ENCODE assay signal across 21 mouse cellular contexts in the genomic region with DNA sequence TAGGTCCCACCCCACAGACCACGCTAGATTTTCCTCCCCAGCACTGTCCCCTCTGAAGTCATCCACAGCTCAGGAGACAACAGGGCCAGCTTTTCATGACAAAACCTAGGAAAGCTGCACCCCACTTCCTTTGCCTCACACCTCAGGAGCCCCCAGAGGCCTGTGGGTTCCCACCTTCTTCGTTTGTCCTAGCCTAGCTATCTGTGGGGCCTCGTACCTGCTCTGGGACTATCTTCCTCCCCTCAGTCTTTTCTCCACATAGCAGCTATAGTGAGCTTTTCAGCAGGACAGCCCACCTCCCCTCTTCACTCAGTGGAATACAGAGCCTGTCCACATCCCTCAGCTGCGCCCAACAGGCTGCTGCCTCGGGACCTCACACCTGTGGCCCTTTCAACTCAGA. TPM values are rescaled to one million over a fixed set of nuclear protein-coding genes. Genes with fewer than 3 reads are reported as not detected.
DNase-seq lines count a peak whose midpoint lies in the region; ATAC-seq lines count a peak whose summit lies in the region.
"Had no signal": no experiment of that assay in that cellular context is flagged by ENCODE, and none has a peak within 500 bp of the region (broad histone marks: within the 10 kb centered on the region; RNA-seq: fewer than 3 reads in every experiment).

No protein-coding gene starts in this region.

- peaks cover 9% of the 10 kb centered on the region; the same call in 1 of the 2 replicates for H3K27me3 ChIP-seq in heart, embryonic 10.5 days (ENCODE audit: insufficient read depth, poor library complexity, severe bottlenecking)
- H3K27me3 ChIP-seq in heart, embryonic 11.5 days (ENCODE audit: control insufficient read depth, insufficient read depth, low read length): no peaks in the 10 kb centered on the region
- H3K27me3 ChIP-seq in midbrain, embryonic 11.5 days (ENCODE audit: control insufficient read depth, insufficient read depth, low read length): no peaks in the 10 kb centered on the region
- H3K27me3 ChIP-seq in midbrain, embryonic 13.5 days: no peaks in the 10 kb centered on the region
- H3K27me3 ChIP-seq in forebrain, embryonic 10.5 days (ENCODE audit: poor library complexity, severe bottlenecking): no peaks in the 10 kb centered on the region; the same call in 1 of the 2 replicates
- H3K27me3 ChIP-seq: embryonic facial prominence, embryonic 15.5 days; forebrain, embryonic 13.5 days; forebrain, embryonic 15.5 days had no signal

- H3K36me3 ChIP-seq in heart, embryonic 10.5 days: no peaks in the 10 kb centered on the region
- H3K36me3 ChIP-seq in heart, embryonic 11.5 days (ENCODE audit: control insufficient read depth, insufficient read depth, low read length): no peaks in the 10 kb centered on the region
- no peaks in the 10 kb centered on the region for H3K36me3 ChIP-seq in midbrain, embryonic 11.5 days (ENCODE audit: control insufficient read depth, insufficient read depth, low read length)
- H3K36me3 ChIP-seq in midbrain, embryonic 13.5 days: no peaks in the 10 kb centered on the region
- H3K36me3 ChIP-seq in forebrain, embryonic 10.5 days (replicated peaks): no peaks in the 10 kb centered on the region
- H3K36me3 ChIP-seq: embryonic facial prominence, embryonic 13.5 days; embryonic facial prominence, embryonic 15.5 days; forebrain, embryonic 15.5 days had no signal

- no peak overlapping the region for H3K9ac ChIP-seq in heart, embryonic 11.5 days (ENCODE audit: low read depth, low read length)
- no peak overlapping the region for H3K9ac ChIP-seq in midbrain, embryonic 11.5 days (ENCODE audit: low read length)
- no peak overlapping the region for H3K9ac ChIP-seq in midbrain, embryonic 13.5 days (replicated peaks)
- H3K9ac ChIP-seq: embryonic facial prominence, embryonic 13.5 days; embryonic facial prominence, embryonic 15.5 days; forebrain, embryonic 13.5 days; forebrain, embryonic 15.5 days; forebrain, postnatal 0 days had no signal

- peak; percentile 74 for DNase-seq in heart, embryonic 10.5 days (ENCODE audit: low spot score)
- peak; percentile 26 for DNase-seq in midbrain, embryonic 11.5 days (ENCODE audit: low spot score, missing footprints)
- no peak for DNase-seq in forebrain, embryonic 10.5 days (ENCODE audit: extremely low spot score, low spot score)
- DNase-seq: adrenal gland, adult 2 months; adrenal gland, postnatal 10 days; adrenal gland, postnatal 25 days; cerebellum, adult 11 months; cerebellum, adult 18-20 months; cerebellum, adult 8-10 months; cerebellum, adult 9-11 months; cerebellum, postnatal 14 days; cerebellum, postnatal 36 days; embryo, embryonic 11 days; forebrain, postnatal 0 days had no signal

- no peak overlapping the region for H3K4me3 ChIP-seq in heart, embryonic 10.5 days
- H3K4me3 ChIP-seq in heart, embryonic 11.5 days (ENCODE audit: low read depth, low read length): no peak overlapping the region
- H3K4me3 ChIP-seq in midbrain, embryonic 11.5 days (ENCODE audit: low read depth, low read length): no peak overlapping the region
- H3K4me3 ChIP-seq in midbrain, embryonic 13.5 days (replicated peaks): no peak overlapping the region
- no peak overlapping the region for H3K4me3 ChIP-seq in forebrain, embryonic 10.5 days
- H3K4me3 ChIP-seq: embryonic facial prominence, embryonic 13.5 days; embryonic facial prominence, embryonic 15.5 days; erythroblast, embryonic 14.5 days; forebrain, embryonic 13.5 days; forebrain, embryonic 15.5 days had no signal

- no peak overlapping the region for H3K4me2 ChIP-seq in heart, embryonic 11.5 days
- H3K4me2 ChIP-seq in midbrain, embryonic 11.5 days: no peak overlapping the region
- no peak overlapping the region for H3K4me2 ChIP-seq in midbrain, embryonic 13.5 days (replicated peaks)
- H3K4me2 ChIP-seq: embryonic facial prominence, embryonic 13.5 days; embryonic facial prominence, embryonic 15.5 days; forebrain, embryonic 13.5 days; forebrain, embryonic 15.5 days had no signal

- WGBS in heart, embryonic 10.5 days: 65% methylated on average over 5 of the region's 5 CpGs
- 58% methylated on average over 5 of the region's 5 CpGs for WGBS in heart, embryonic 11.5 days (ENCODE audit: insufficient replicate concordance)
- WGBS in midbrain, embryonic 11.5 days: 77% methylated on average over 5 of the region's 5 CpGs
- 77% methylated on average over 5 of the region's 5 CpGs for WGBS in midbrain, embryonic 13.5 days
- 80% methylated on average over 5 of the region's 5 CpGs for WGBS in forebrain, embryonic 10.5 days

- peaks cover 11% of the 10 kb centered on the region for H3K4me1 ChIP-seq in heart, embryonic 10.5 days
- H3K4me1 ChIP-seq in heart, embryonic 11.5 days (ENCODE audit: control insufficient read depth, insufficient read depth, low read length): no peaks in the 10 kb centered on the region
- H3K4me1 ChIP-seq in midbrain, embryonic 11.5 days (ENCODE audit: control insufficient read depth, insufficient read depth, low read length): no peaks in the 10 kb centered on the region
- no peaks in the 10 kb centered on the region for H3K4me1 ChIP-seq in midbrain, embryonic 13.5 days (replicated peaks)
- peaks cover 7% of the 10 kb centered on the region; the same call in 1 of the 2 replicates for H3K4me1 ChIP-seq in forebrain, embryonic 10.5 days
- H3K4me1 ChIP-seq: embryonic facial prominence, embryonic 13.5 days; forebrain, embryonic 15.5 days had no signal

- no peak overlapping the region for H3K27ac ChIP-seq in heart, embryonic 10.5 days
- no peak overlapping the region for H3K27ac ChIP-seq in heart, embryonic 11.5 days (ENCODE audit: low read depth, low read length)
- no peak overlapping the region for H3K27ac ChIP-seq in midbrain, embryonic 11.5 days (ENCODE audit: low read depth, low read length)
- H3K27ac ChIP-seq in midbrain, embryonic 13.5 days: no peak overlapping the region
- no peak overlapping the region for H3K27ac ChIP-seq in forebrain, embryonic 10.5 days
- H3K27ac ChIP-seq: embryonic facial prominence, embryonic 13.5 days; embryonic facial prominence, embryonic 15.5 days; forebrain, embryonic 13.5 days; forebrain, embryonic 15.5 days had no signal

- ATAC-seq in heart, embryonic 11.5 days (replicated peaks; ENCODE audit: insufficient number of reproducible peaks, low FRiP score, low TSS enrichment): no peak
- ATAC-seq in midbrain, embryonic 11.5 days (ENCODE audit: low FRiP score): no peak
- ATAC-seq in midbrain, embryonic 13.5 days: no peak
- ATAC-seq: forebrain, embryonic 13.5 days; forebrain, embryonic 15.5 days; forebrain, postnatal 0 days had no signal

- no peaks in the 10 kb centered on the region for H3K9me3 ChIP-seq in heart, embryonic 10.5 days
- no peaks in the 10 kb centered on the region for H3K9me3 ChIP-seq in heart, embryonic 11.5 days (replicated peaks; ENCODE audit: control insufficient read depth, low read length)
- no peaks in the 10 kb centered on the region for H3K9me3 ChIP-seq in midbrain, embryonic 11.5 days (ENCODE audit: control insufficient read depth, low read length)
- H3K9me3 ChIP-seq in midbrain, embryonic 13.5 days: no peaks in the 10 kb centered on the region
- no peaks in the 10 kb centered on the region for H3K9me3 ChIP-seq in forebrain, embryonic 10.5 days
- H3K9me3 ChIP-seq: embryonic facial prominence, embryonic 13.5 days; embryonic facial prominence, embryonic 15.5 days; forebrain, embryonic 13.5 days; forebrain, embryonic 15.5 days had no signal

RNA-seq across cellular contexts. Expression of gene Pitpnb, which starts 32.8 kb away (rescaled TPM):
- 93.7 and 105 TPM in 2 replicates for polyA plus RNA-seq in heart, embryonic 10.5 days (2016; fragmentation: Nextera tagmentation; extraction: Ambion mirVana)
- 78.8 and 91.5 TPM in 2 replicates for polyA plus RNA-seq in heart, embryonic 11.5 days (2014; fragmentation: Nextera tagmentation; extraction: Ambion mirVana)
- polyA plus RNA-seq in midbrain, embryonic 11.5 days (2014; fragmentation: Nextera tagmentation; extraction: Ambion mirVana): 118 and 136 TPM in 2 replicates
- 101 and 106 TPM in 2 replicates for polyA plus RNA-seq in midbrain, embryonic 13.5 days (2015; fragmentation: Nextera tagmentation; extraction: Ambion mirVana)
- 128 and 130 TPM in 2 replicates for polyA plus RNA-seq in forebrain, embryonic 10.5 days (2016; fragmentation: Nextera tagmentation; extraction: Ambion mirVana)
